8 mouse cellular contexts compared by ENCODE assay signal in genomic region chr6:83455328-83456130, GRCm38 (mm10). TPM values are rescaled to one million over a fixed set of nuclear protein-coding genes. Genes with fewer than 3 reads are reported as not detected.
DNase-seq lines count a peak whose midpoint lies in the region; ATAC-seq and TF ChIP-seq lines count a peak whose summit lies in the region.

No protein-coding gene starts in this region.

- H3K36me3 ChIP-seq in kidney, adult 2 months (ENCODE audit: control insufficient read depth, insufficient read depth, low read length) = no peaks in the 10 kb centered on the region
- H3K36me3 ChIP-seq in forebrain, postnatal 0 days (ENCODE audit: insufficient read depth) = no peaks in the 10 kb centered on the region
- peaks cover 19% of the 10 kb centered on the region for H3K36me3 ChIP-seq in limb, embryonic 12.5 days
- H3K36me3 ChIP-seq in midbrain, embryonic 15.5 days (replicated peaks) = no peaks in the 10 kb centered on the region

- H3K4me2 ChIP-seq in forebrain, postnatal 0 days (ENCODE audit: low read depth) = peak overlapping the region; percentile 95
- H3K4me2 ChIP-seq in limb, embryonic 12.5 days = peak overlapping the region; percentile 92
- peak overlapping the region; percentile 91 for H3K4me2 ChIP-seq in midbrain, embryonic 15.5 days

- H3K27me3 ChIP-seq in kidney, adult 2 months (replicated peaks; ENCODE audit: control insufficient read depth, insufficient read depth, low read length) = no peaks in the 10 kb centered on the region
- no peaks in the 10 kb centered on the region for H3K27me3 ChIP-seq in Patski
- no peaks in the 10 kb centered on the region for H3K27me3 ChIP-seq in forebrain, postnatal 0 days (ENCODE audit: insufficient read depth, low read length)
- no peaks in the 10 kb centered on the region for H3K27me3 ChIP-seq in limb, embryonic 12.5 days
- no peaks in the 10 kb centered on the region for H3K27me3 ChIP-seq in midbrain, embryonic 15.5 days (replicated peaks)

- H3K9ac ChIP-seq in forebrain, postnatal 0 days = peak overlapping the region; percentile 87
- peak overlapping the region; percentile 98 for H3K9ac ChIP-seq in limb, embryonic 12.5 days (replicated peaks)
- peak overlapping the region; percentile 82 for H3K9ac ChIP-seq in midbrain, embryonic 15.5 days

- no peaks in the 10 kb centered on the region for H3K9me3 ChIP-seq in forebrain, postnatal 0 days (ENCODE audit: low read length)
- no peaks in the 10 kb centered on the region for H3K9me3 ChIP-seq in limb, embryonic 12.5 days
- no peaks in the 10 kb centered on the region for H3K9me3 ChIP-seq in midbrain, embryonic 15.5 days

- 2% methylated on average over 37 of the region's 41 CpGs for WGBS in kidney, adult 2 months
- WGBS in forebrain, postnatal 0 days = 4% methylated on average over 24 of the region's 41 CpGs
- WGBS in limb, embryonic 12.5 days = 2% methylated on average over 37 of the region's 41 CpGs
- 1% methylated on average over 37 of the region's 41 CpGs for WGBS in midbrain, embryonic 15.5 days

- H3K4me1 ChIP-seq in kidney, adult 2 months (ENCODE audit: control insufficient read depth, insufficient read depth, low read length) = peaks cover 21% of the 10 kb centered on the region
- peaks cover 40% of the 10 kb centered on the region for H3K4me1 ChIP-seq in forebrain, postnatal 0 days (ENCODE audit: insufficient read depth)
- H3K4me1 ChIP-seq in limb, embryonic 12.5 days (replicated peaks) = peaks cover 69% of the 10 kb centered on the region
- peaks cover 56% of the 10 kb centered on the region for H3K4me1 ChIP-seq in midbrain, embryonic 15.5 days

- TF ChIP-seq POLR2A in kidney, adult 2 months (IDR thresholded peaks at IDR 0.05; ENCODE audit: low read depth, low read length) = no peak

- TF ChIP-seq CTCF in kidney, adult 2 months (conservative IDR thresholded peaks at IDR 0.05; ENCODE audit: insufficient read depth, insufficient read length, low read depth, low read length) = no peak
- TF ChIP-seq CTCF in Patski (IDR thresholded peaks at IDR 0.05) = no peak
- no peak for TF ChIP-seq CTCF in forebrain, postnatal 0 days (IDR thresholded peaks at IDR 0.05; ENCODE audit: low read depth)

- POLR2A ChIA-PET in Patski (lab: Charles Lee) = interaction anchor here (0.7 kb wide), 1 partner anchor 16 kb away, joined by 4 read pairs; no protein-coding TSS in a partner anchor

- CTCF ChIA-PET in Patski (lab: Charles Lee) = interaction anchor here (1.0 kb wide), 1 partner anchor 47 kb away, joined by 3 read pairs; no protein-coding TSS in a partner anchor

- H3K27ac ChIP-seq in kidney, adult 2 months (ENCODE audit: insufficient read depth, low read depth, low read length) = peak overlapping the region; percentile 62
- peak overlapping the region; percentile 95 for H3K27ac ChIP-seq in forebrain, postnatal 0 days (ENCODE audit: low read depth, low read length)
- H3K27ac ChIP-seq in limb, embryonic 12.5 days = peak overlapping the region; percentile 98
- H3K27ac ChIP-seq in midbrain, embryonic 15.5 days = peak overlapping the region; percentile 93

- peak overlapping the region; percentile 84 for H3K4me3 ChIP-seq in kidney, adult 2 months (ENCODE audit: insufficient read depth, low read depth, low read length)
- H3K4me3 ChIP-seq in forebrain, postnatal 0 days (ENCODE audit: low read depth, low read length) = peak overlapping the region; percentile 79
- H3K4me3 ChIP-seq in limb, embryonic 12.5 days (replicated peaks) = peak overlapping the region; percentile 88
- peak overlapping the region; percentile 81 for H3K4me3 ChIP-seq in midbrain, embryonic 15.5 days

- in situ Hi-C loops in Patski (cut with MboI; ENCODE audit: low pct_unique_long_range_greater_than_20kb) = no loop called here

- DNase-seq in kidney, adult 2 months = no peak
- no peak for DNase-seq in kidney, adult 18-20 months
- no peak for DNase-seq in Patski (ENCODE audit: low read depth, low spot score)
- peak; percentile 54 for DNase-seq in forebrain, postnatal 0 days
- peak; percentile 63 to 75 for DNase-seq in thymus, postnatal 10 days (ENCODE audit: low spot score in 2 of 2)

- peak; percentile 19 for ATAC-seq in Patski
- peak; percentile 65 for ATAC-seq in forebrain, postnatal 0 days
- ATAC-seq in limb, embryonic 12.5 days (ENCODE audit: insufficient number of reproducible peaks, insufficient read depth, low FRiP score, low TSS enrichment, low read depth) = peak; percentile 61
- ATAC-seq in midbrain, embryonic 15.5 days (replicated peaks) = peak; percentile 55
- ATAC-seq in activated CD4-positive, CD25-positive, alpha-beta regulatory T cell, adult 4 months = no peak

RNA-seq across cellular contexts. Expression of gene Tet3, which starts 3.4 kb away (rescaled TPM):
- polyA plus RNA-seq in kidney, adult 2 months (2012; rRNA removed) = 7.1 and 8.0 TPM in 2 replicates
- 10.5 TPM for polyA plus RNA-seq in Patski (2021)
- 23.2 and 27.7 TPM in 2 replicates for total RNA-seq in forebrain, postnatal 0 days (2014; rRNA removed)
- 38.0 and 49.4 TPM in 2 replicates for polyA plus RNA-seq in forebrain, postnatal 0 days (2015; fragmentation: Nextera tagmentation; extraction: Ambion mirVana)
- polyA plus RNA-seq in limb, embryonic 12.5 days (2016; fragmentation: Nextera tagmentation; extraction: Ambion mirVana) = 36.0 and 38.6 TPM in 2 replicates
- polyA plus RNA-seq in midbrain, embryonic 15.5 days (2015; fragmentation: Nextera tagmentation; extraction: Ambion mirVana) = 60.9 and 76.8 TPM in 2 replicates
- 10 to 100 TPM; 17.2 to 23.9 TPM for polyA plus RNA-seq in activated CD4-positive, CD25-positive, alpha-beta regulatory T cell, adult 4 months (2017; shearing (Covaris generic))

RNA-seq across cellular contexts. Expression of gene Dguok, which starts 51.2 kb away (rescaled TPM):
- 50.0 and 50.5 TPM in 2 replicates for polyA plus RNA-seq in kidney, adult 2 months (2012; rRNA removed)
- polyA plus RNA-seq in Patski (2021) = 42.2 TPM
- 35.3 and 44.5 TPM in 2 replicates for total RNA-seq in forebrain, postnatal 0 days (2014; rRNA removed)
- polyA plus RNA-seq in forebrain, postnatal 0 days (2015; fragmentation: Nextera tagmentation; extraction: Ambion mirVana) = 47.8 and 52.1 TPM in 2 replicates
- polyA plus RNA-seq in limb, embryonic 12.5 days (2016; fragmentation: Nextera tagmentation; extraction: Ambion mirVana) = 77.8 and 82.5 TPM in 2 replicates
- polyA plus RNA-seq in midbrain, embryonic 15.5 days (2015; fragmentation: Nextera tagmentation; extraction: Ambion mirVana) = 72.2 and 74.0 TPM in 2 replicates
- polyA plus RNA-seq in activated CD4-positive, CD25-positive, alpha-beta regulatory T cell, adult 4 months (2017; shearing (Covaris generic)) = 10 to 100 TPM; 65.1 to 79.0 TPM

Comparison
In these comparisons a context has a peak if more than half of its experiments do, and no peak if none do; other contexts are left out.
1. DNase-seq: peak in forebrain, postnatal 0 days (single experiment) and thymus, postnatal 10 days (2 of 2); none in kidney, adult 2 months (single experiment), kidney, adult 18-20 months (single experiment) and Patski (single experiment).
2. Peak in every context shown above with its lines, with median percentiles within 50 percentile points of each other: H3K27ac ChIP-seq, H3K4me3 ChIP-seq, H3K4me2 ChIP-seq and H3K9ac ChIP-seq.